Mouse (Mus musculus): ENCODE measurements around the gene Map3k7. TPM values are rescaled to one million over a fixed set of nuclear protein-coding genes. Genes with fewer than 3 reads are reported as not detected.
"Not testable (repeated sequence)": the region's sequence is repeated elsewhere in the genome, so short reads cannot be mapped to it uniquely, and the experiment has no call there.

The Map3k7 gene
- total RNA-seq, 2 experiments from 2014 or later: 30.8 to 33.9 TPM

GRCm38 (mm10) chr4:31975260-31975950 lies 11.5 kb downstream of the Map3k7 start:
- intact Hi-C loops (cut with DNase I): no loop called here
- no peak for DNase-seq

- intact Hi-C loops (cut with DNase I): no loop called here
These were observed 18.0 kb downstream of the Map3k7 start for GRCm38 (mm10) chr4:31981863-31982262.

GRCm38 (mm10) chr4:31993386-31993785 lies 29.5 kb downstream of the Map3k7 start:
- DNase-seq: no peak
- intact Hi-C loops (cut with DNase I): no loop called here

More at GRCm38 (mm10) chr4:31981863-31982262, 18.0 kb downstream of the Map3k7 start:
- DNase-seq: no peak

- intact Hi-C loops (cut with DNase I): no loop called here
- DNase-seq: no peak
These were observed 30.0 kb downstream of the Map3k7 start for GRCm38 (mm10) chr4:31993865-31994264.

GRCm38 (mm10) chr4:32001498-32001897 lies 37.6 kb downstream of the Map3k7 start:
- DNase-seq: no peak
- intact Hi-C loops (cut with DNase I): no loop called here

GRCm38 (mm10) chr4:32004773-32005591 lies 41.1 kb downstream of the Map3k7 start:
- DNase-seq: no peak

GRCm38 (mm10) chr4:32007174-32007573 lies 43.3 kb downstream of the Map3k7 start:
- DNase-seq: no peak
- intact Hi-C loops (cut with DNase I): no loop called here

More at GRCm38 (mm10) chr4:32004773-32005591, 41.1 kb downstream of the Map3k7 start:
- intact Hi-C loops (cut with DNase I): no loop called here

GRCm38 (mm10) chr4:32008095-32008494 lies 44.2 kb downstream of the Map3k7 start:
- intact Hi-C loops (cut with DNase I): no loop called here
- DNase-seq: no peak

- intact Hi-C loops (cut with DNase I): no loop called here
- no peak for DNase-seq
These were observed 46.9 kb downstream of the Map3k7 start for GRCm38 (mm10) chr4:32010808-32011207.

- no peak for DNase-seq
- intact Hi-C loops (cut with DNase I): no loop called here
These were observed 47.5 kb downstream of the Map3k7 start for GRCm38 (mm10) chr4:32011218-32011973.

- no peak for DNase-seq
- intact Hi-C loops (cut with DNase I): no loop called here
These were observed 57.2 kb downstream of the Map3k7 start for GRCm38 (mm10) chr4:32021131-32021530.

- intact Hi-C loops (cut with DNase I): no loop called here
- DNase-seq: no peak
These were observed 58.4 kb downstream of the Map3k7 start for GRCm38 (mm10) chr4:32022321-32022720.

GRCm38 (mm10) chr4:32024170-32024569 lies 60.3 kb downstream of the Map3k7 start:
- intact Hi-C loops (cut with DNase I); DNase-seq: not testable (repeated sequence)

- no peak for DNase-seq
- intact Hi-C loops (cut with DNase I): no loop called here
These were observed 61.2 kb downstream of the Map3k7 start for GRCm38 (mm10) chr4:32025105-32025504.

- DNase-seq: no peak
- intact Hi-C loops (cut with DNase I): no loop called here
These were observed 63.2 kb downstream of the Map3k7 start for GRCm38 (mm10) chr4:32027094-32027493.

GRCm38 (mm10) chr4:32037267-32037666 lies 73.4 kb downstream of the Map3k7 start:
- DNase-seq: no peak
- intact Hi-C loops (cut with DNase I): no loop called here

GRCm38 (mm10) chr4:32041741-32042452 lies 78.0 kb downstream of the Map3k7 start:
- intact Hi-C loops (cut with DNase I): no loop called here
- no peak for DNase-seq

GRCm38 (mm10) chr4:32045234-32045633 lies 81.3 kb downstream of the Map3k7 start:
- DNase-seq: no peak
- intact Hi-C loops (cut with DNase I): no loop called here

GRCm38 (mm10) chr4:32049824-32050223 lies 85.9 kb downstream of the Map3k7 start:
- intact Hi-C loops (cut with DNase I): no loop called here
- DNase-seq: no peak

- no peak for DNase-seq
- intact Hi-C loops (cut with DNase I): no loop called here
These were observed 89.3 kb downstream of the Map3k7 start for GRCm38 (mm10) chr4:32053171-32053570.
